Mouse (Mus musculus) liver (tissue): Measurements from ENCODE around the gene Zfp566.
A peak's percentile ranks its signal among the peaks of the same experiment; 100 is the strongest.

Source experiments
- DNase-seq: peaks from one replicate; pipeline ENCODE4 v3.0.0-alpha.2; 2020; ENCODE audit warnings: mixed read lengths

Zfp566 gene

GRCm38 (mm10) chr7:30050882-30051548, 39.3 kb downstream of the Zfp566 start, which contains the start of gene Zfp14:
Zfp14 (minus strand) TSS chr7:30051380.
- DNase-seq = peak; percentile 90

DNA sequence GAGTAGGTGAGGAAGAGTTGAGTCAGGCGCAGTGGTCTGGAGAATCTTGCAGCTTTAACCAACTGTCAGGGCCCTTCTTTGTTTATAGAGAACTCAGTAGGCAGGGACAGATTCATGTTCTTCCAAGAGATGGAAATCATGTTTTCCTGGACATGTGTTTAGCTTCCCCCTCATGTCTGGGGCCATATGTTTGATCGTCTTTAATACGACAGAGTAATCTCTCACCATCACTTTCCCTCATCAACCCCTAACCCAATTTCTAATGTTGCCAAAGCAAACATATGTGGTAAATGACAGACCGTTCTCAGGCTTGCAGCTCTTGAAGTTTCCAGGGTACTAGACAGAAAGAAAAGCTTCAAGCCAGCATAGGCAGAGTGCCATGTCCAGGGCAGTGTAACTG, 42.2 kb downstream of the Zfp566 start:
- no peak for DNase-seq

DNA sequence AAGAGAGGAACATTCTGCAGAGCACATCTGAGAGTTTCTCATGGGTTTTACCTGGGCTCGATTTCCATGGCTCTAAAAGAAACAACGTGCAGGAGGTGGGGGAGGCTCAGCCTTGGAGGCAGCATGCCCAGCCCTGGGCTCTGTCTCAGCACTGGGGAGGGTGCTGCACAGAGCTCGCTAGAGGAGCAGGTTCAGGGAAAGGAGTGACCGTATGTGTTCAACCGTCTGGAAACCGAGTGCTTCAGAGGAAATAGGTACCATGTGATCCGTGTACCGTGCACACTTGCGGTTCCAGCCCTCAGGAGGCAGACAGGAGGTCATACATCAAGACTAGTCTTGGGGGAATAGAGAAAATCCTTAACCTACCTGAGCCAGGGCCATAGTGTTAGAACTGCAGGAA, 46.0 kb downstream of the Zfp566 start:
- DNase-seq = no peak

- DNase-seq = no peak
These were observed 56.0 kb downstream of the Zfp566 start for GRCm38 (mm10) chr7:30034331-30034730.

DNA sequence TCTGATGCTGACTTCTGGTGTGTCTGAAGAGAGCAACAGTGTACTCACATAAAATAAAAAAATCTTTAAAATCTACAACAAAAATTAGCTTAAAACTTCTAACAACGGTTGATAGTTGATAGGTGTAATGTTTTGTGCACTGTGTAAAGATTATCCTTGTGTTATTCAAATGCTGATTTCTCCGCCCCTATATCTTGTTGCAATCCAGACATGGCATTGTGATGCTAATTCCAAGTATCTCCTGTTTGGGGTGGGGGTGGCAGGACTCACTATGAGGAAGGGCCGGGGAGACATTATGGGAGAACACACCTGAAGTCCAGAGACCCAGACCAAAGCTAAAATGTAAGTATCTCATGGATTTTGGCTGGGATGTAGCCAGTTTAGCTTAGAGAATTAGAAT, 58.9 kb downstream of the Zfp566 start:
- no peak for DNase-seq

- no peak for DNase-seq
These were observed 59.6 kb downstream of the Zfp566 start for GRCm38 (mm10) chr7:30030677-30031076.

GRCm38 (mm10) chr7:30028572-30028971, 61.8 kb downstream of the Zfp566 start:
- no peak for DNase-seq
